Mouse (Mus musculus) inflammation-experienced regulatory T-cells, adult 16 weeks (primary cell): ENCODE measurements around the gene Psmd11. TPM values are rescaled to one million over a fixed set of nuclear protein-coding genes. Genes with fewer than 3 reads are reported as not detected.

Experiments
- polyA plus RNA-seq: library from polyadenylated mRNA; unstranded; fragments of 100-300 nt; shearing (Covaris generic); gene quantifications from one replicate; pipeline ENCODE4 v1.2.1, GENCODE M21; 2017

Gene Psmd11
- polyA plus RNA-seq, result 208 TPM

GRCm38 (mm10) chr11:80428381-80429008, at the start of gene Psmd11:
TSS of gene Psmd11 (plus strand) at chr11:80428615.

DNA sequence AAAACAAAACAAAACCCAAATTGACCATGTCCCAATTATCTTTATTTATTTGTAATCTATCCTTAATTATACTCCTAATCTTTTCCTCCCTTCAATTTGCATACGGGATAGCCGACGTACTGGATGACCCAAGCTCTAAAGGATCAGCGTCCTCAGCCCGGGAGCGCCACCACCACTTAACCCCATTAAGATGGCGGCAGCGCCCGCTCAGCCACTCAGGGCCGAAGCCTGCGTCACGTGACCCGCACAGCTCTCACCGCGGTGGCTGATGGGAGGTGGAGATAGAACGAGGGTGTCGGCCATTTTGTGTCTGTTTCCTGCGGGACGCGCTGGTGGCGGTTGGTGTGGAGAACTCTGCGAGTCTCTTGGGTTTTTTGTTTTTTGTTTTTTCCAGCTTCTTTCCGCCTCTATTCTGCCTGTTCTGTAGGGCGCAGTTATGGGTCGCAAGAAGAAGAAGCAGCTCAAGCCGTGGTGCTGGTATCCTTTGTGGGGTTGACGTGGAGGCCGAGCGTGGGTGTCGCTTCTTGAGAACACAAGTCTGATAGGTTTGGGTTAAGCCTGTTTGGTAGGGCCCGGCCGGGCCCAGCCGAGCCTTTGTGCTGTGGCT, 45.3 kb upstream of the Psmd11 start, which contains the start of gene Zfp207:
Gene Zfp207 (plus strand): TSS at position 261 of the 607 bp plus-strand sequence.

DNA sequence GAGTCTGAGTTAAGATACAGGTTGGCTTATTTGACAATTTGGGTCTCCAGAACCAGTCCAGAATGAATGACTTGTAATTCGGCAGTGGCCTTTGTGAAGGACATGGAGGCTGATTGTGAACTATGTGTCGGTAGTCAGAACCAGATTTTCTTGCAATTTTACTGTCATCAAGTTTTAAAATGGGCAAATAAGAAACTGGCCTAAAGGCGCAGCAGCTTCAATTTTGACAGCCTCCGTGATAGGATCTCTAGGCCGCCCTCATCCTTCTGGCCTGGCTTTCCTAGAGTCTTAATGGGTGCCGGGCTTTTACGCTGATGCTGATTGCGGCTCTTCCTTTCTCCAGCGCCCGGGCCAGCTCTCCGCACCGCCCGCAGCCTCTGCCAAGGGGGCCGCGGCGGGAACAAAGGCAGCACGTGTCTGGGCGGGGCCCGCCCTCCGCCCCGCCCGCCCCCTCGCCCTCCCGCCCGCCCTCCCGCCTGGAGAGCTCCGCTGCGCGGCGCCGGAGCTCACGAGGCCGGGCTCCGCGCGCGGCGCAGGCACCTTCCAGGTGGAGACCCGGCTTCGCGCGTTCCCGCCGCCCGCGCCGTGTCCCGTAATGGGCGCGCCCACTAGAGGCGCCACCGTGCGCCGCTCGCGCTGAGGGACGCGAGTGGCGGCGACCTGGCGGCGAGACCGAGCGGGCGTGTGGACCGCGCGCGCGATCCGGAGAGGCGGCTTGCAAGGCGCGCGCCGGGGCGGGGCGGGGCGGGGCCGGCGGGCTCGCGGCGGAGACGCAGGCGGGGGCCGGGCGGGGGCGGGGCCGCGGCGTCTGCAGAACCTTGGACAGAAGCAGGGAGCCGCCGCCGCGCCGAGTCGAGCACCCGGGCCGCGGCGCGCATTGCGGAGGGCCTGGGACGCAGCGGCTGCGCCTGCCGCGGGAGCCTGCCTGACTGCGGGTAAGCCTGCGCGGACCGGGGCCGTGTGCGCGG, 48.1 kb downstream of the Psmd11 start, which contains the start of gene Cdk5r1:
Gene Cdk5r1 (plus strand): TSS at position 802 of the 968 bp plus-strand sequence.

Other genes starting within 250 kb of the Psmd11 start
- gene Rnf135, start 244.8 kb upstream of the Psmd11 start, polyA plus RNA-seq, result 21.4 TPM
- 34.8 TPM for gene Rhot1, start 219.6 kb upstream of the Psmd11 start, polyA plus RNA-seq
- gene Rhbdl3, start 127.7 kb upstream of the Psmd11 start, polyA plus RNA-seq, result 0.87 TPM
- gene 5730455P16Rik, start 50.6 kb upstream of the Psmd11 start, polyA plus RNA-seq, result 17.5 TPM
- gene Zfp207, start 45.3 kb upstream of the Psmd11 start, polyA plus RNA-seq, result 293 TPM
- 0.60 TPM for gene Cdk5r1, start 48.4 kb downstream of the Psmd11 start, polyA plus RNA-seq